Mouse (Mus musculus): ENCODE results near the gene Hspa12b. TPM values are rescaled to one million over a fixed set of nuclear protein-coding genes. Genes with fewer than 3 reads are reported as not detected.
"Not testable (repeated sequence)": the region's sequence is repeated elsewhere in the genome, so short reads cannot be mapped to it uniquely, and the experiment has no call there.

Hspa12b gene
- total and polyA plus RNA-seq, 3 experiments, result 0.56 to 2.0 (median 1.7) TPM

DNA sequence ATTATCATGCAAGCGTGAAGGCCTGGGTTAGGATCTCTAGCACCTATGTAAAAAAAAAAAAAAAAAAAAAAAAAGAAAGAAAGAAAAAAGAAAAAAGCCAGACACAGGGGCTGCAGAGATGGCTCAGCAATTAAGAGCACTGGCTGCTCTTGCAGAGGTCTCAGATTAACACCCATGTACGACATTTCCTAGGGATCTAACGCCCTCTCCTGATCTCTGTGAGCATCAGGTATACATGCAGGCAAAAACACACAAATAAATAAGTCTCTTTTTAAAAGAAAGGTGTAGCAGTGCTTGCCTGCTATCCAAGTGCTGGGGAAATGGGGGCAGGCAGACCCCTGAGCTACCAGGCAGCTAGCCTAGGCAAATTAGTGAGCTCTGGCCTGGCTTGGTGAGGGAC lies 25.6 kb upstream of the Hspa12b start:
- H3K4me2 ChIP-seq (ENCODE audit: insufficient read depth, low read depth, poor library complexity, severe bottlenecking), result no peak overlapping the region
- H3K27ac ChIP-seq (ENCODE audit: insufficient read depth, low read depth), result no peak overlapping the region
- no peak for TF ChIP-seq JUND (conservative IDR thresholded peaks at IDR 0.05; ENCODE audit: low read depth, low read length)
- no peak for TF ChIP-seq ZC3H11A (IDR thresholded peaks at IDR 0.05; ENCODE audit: low read depth, low read length)
- no peak for TF ChIP-seq CHD2 (IDR thresholded peaks at IDR 0.05; ENCODE audit: low read length)
- no peak for TF ChIP-seq MAZ (IDR thresholded peaks at IDR 0.05; ENCODE audit: low read depth, low read length)
- TF ChIP-seq ETS1 (conservative IDR thresholded peaks at IDR 0.05; ENCODE audit: low read depth, low read length), result no peak
- TF ChIP-seq GABPA (IDR thresholded peaks at IDR 0.05; ENCODE audit: insufficient replicate concordance, low read depth, low read length), result no peak
- no peak for TF ChIP-seq MAFK (IDR thresholded peaks at IDR 0.05; ENCODE audit: insufficient replicate concordance, low read length)
- TF ChIP-seq MYC (IDR thresholded peaks at IDR 0.05; ENCODE audit: low read depth, low read length), result no peak
- H3K4me3 ChIP-seq (replicated peaks in 1 of 3; ENCODE audit: low read depth in 2 of 3, low read length in 2 of 3, poor library complexity in 1 of 3), result no peak overlapping the region
- no peaks in the 10 kb centered on the region for H3K9me3 ChIP-seq (replicated peaks; ENCODE audit: low read length)
- H3K36me3 ChIP-seq (replicated peaks in 1 of 2; ENCODE audit: control insufficient read depth in 1 of 2, insufficient read depth in 1 of 2, low read length in 1 of 2), result no peaks in the 10 kb centered on the region
- no peak for DNase-seq (ENCODE audit: extremely low read depth)
- in situ Hi-C loops (cut with MboI; ENCODE audit: low pct_ligation_motif_present, low pct_unique_long_range_greater_than_20kb, low sequenced_read_pairs), result no loop called here
- no peaks in the 10 kb centered on the region for H3K79me2 ChIP-seq (replicated peaks; ENCODE audit: control insufficient read depth, extremely low read depth, insufficient read depth, poor library complexity, severe bottlenecking)
- dilution Hi-C loops (cut with MboI; ENCODE audit: extremely low pct_ligation_motif_present, extremely low pct_unique_long_range_greater_than_20kb, low sequenced_read_pairs), result no loop called here
- H3K9ac ChIP-seq (ENCODE audit: insufficient read depth, low read depth), result no peak overlapping the region
- H3K27me3 ChIP-seq (replicated peaks), result peaks cover 4% of the 10 kb centered on the region
- H3K4me1 ChIP-seq (ENCODE audit: control insufficient read depth in 1 of 2, insufficient read depth in 2 of 2), result peaks cover 0 to 2% of the 10 kb centered on the region in 2 experiments; a peak in 2 of 4 replicates

DNA sequence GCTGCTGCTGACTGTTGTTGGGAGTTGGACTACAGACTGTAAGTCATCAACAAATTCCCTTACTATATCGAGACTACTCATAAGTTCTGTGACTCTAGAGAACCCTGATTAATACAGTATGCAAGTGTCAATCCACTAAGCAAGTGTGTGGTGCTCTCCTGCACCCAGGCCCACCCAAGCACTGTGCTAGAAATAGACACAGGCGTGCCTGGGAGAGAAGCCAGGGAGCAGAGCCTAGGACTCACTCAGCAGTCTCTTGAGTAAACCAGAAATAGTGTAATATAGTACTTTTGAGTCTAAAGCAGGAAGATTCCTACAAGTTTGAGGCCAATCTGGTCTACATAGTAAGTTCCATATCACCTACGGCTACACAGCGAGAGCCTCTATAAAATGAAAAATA lies 23.1 kb upstream of the Hspa12b start:
- Histone ChIP-seq H3K9ac (ENCODE audit: insufficient read depth, low read depth) (no peak overlapping the region), H3K36me3 (replicated peaks in 1 of 2; ENCODE audit: control insufficient read depth in 1 of 2, insufficient read depth in 1 of 2, low read length in 1 of 2) (no peaks in the 10 kb centered on the region), H3K4me3 (replicated peaks in 1 of 3; ENCODE audit: low read depth in 2 of 3, low read length in 2 of 3, poor library complexity in 1 of 3) (no peak overlapping the region), H3K27me3 (replicated peaks) (peaks cover 6% of the 10 kb centered on the region), H3K79me2 (replicated peaks; ENCODE audit: control insufficient read depth, extremely low read depth, insufficient read depth, poor library complexity, severe bottlenecking) (no peaks in the 10 kb centered on the region), H3K9me3 (replicated peaks; ENCODE audit: low read length) (no peaks in the 10 kb centered on the region), H3K27ac (ENCODE audit: insufficient read depth, low read depth) (no peak overlapping the region), H3K4me2 (ENCODE audit: insufficient read depth, low read depth, poor library complexity, severe bottlenecking) (no peak overlapping the region), H3K4me1 (ENCODE audit: control insufficient read depth in 1 of 2, insufficient read depth in 2 of 2) (no peaks in the 10 kb centered on the region)
- no peak for DNase-seq (ENCODE audit: extremely low read depth)
- in situ Hi-C loops (cut with MboI; ENCODE audit: low pct_ligation_motif_present, low pct_unique_long_range_greater_than_20kb, low sequenced_read_pairs), result no loop called here
- no peak for TF ChIP-seq ZNF384 (IDR thresholded peaks at IDR 0.05; ENCODE audit: low read depth, low read length)
- dilution Hi-C loops (cut with MboI; ENCODE audit: extremely low pct_ligation_motif_present, extremely low pct_unique_long_range_greater_than_20kb, low sequenced_read_pairs), result no loop called here

DNA sequence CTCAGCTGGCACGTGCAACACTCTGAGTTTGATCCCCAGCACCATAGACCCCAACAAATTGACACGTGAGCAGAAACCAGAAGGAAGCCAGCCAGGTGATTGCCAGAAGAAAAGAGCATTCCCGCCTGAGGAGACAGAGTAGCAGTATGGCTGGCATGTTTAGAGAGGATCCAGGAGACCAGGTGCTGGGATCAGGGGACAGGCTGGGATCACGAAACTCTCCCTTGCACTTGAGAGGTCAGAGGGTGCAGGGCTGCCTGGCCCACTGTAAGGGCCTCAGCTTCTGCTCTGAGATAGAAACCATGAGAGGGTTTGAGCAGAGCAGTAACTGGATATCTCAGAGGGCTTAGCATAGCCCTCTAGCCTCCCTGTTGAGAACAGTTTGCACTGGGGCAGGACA lies 22.0 kb upstream of the Hspa12b start:
- H3K27me3 ChIP-seq (replicated peaks); H3K4me2 ChIP-seq (ENCODE audit: insufficient read depth, low read depth, poor library complexity, severe bottlenecking); H3K79me2 ChIP-seq (replicated peaks; ENCODE audit: control insufficient read depth, extremely low read depth, insufficient read depth, poor library complexity, severe bottlenecking); H3K4me3 ChIP-seq (replicated peaks in 1 of 3; ENCODE audit: low read depth in 2 of 3, low read length in 2 of 3, poor library complexity in 1 of 3); H3K36me3 ChIP-seq (replicated peaks in 1 of 2; ENCODE audit: control insufficient read depth in 1 of 2, insufficient read depth in 1 of 2, low read length in 1 of 2); H3K9me3 ChIP-seq (replicated peaks; ENCODE audit: low read length); in situ Hi-C loops (cut with MboI; ENCODE audit: low pct_ligation_motif_present, low pct_unique_long_range_greater_than_20kb, low sequenced_read_pairs); H3K27ac ChIP-seq (ENCODE audit: insufficient read depth, low read depth); dilution Hi-C loops (cut with MboI; ENCODE audit: extremely low pct_ligation_motif_present, extremely low pct_unique_long_range_greater_than_20kb, low sequenced_read_pairs); DNase-seq (ENCODE audit: extremely low read depth); H3K4me1 ChIP-seq (ENCODE audit: control insufficient read depth in 1 of 2, insufficient read depth in 2 of 2); H3K9ac ChIP-seq (ENCODE audit: insufficient read depth, low read depth): not testable (repeated sequence)
